Mouse (Mus musculus) midbrain, embryonic 14.5 days (tissue): ENCODE results near the gene Smurf1. TPM values are rescaled to one million over a fixed set of nuclear protein-coding genes. Genes with fewer than 3 reads are reported as not detected.

ENCODE experiments used
- ATAC-seq: fragments of 200-750 bp; cut with Nextera tagmentation; 2 replicates; pipeline ENCODE4 v1.8.0; 2017; ENCODE audit warnings: moderate number of reproducible peaks, moderate library complexity; ENCODE audit not compliant: low FRiP score, low TSS enrichment
- DNase-seq: peaks from one replicate; pipeline ENCODE4 v3.0.0-alpha.2; 2015
- H3K27ac ChIP-seq: fragments of 300-500 bp; sonication (generic); replicated peaks from 2 replicates; pipeline ENCODE4 v1.5.1; 2014; ENCODE audit warnings: mild to moderate bottlenecking, low read depth, low read length, moderate library complexity
- H3K27me3 ChIP-seq: fragments of 300-500 bp; sonication (generic); 2 replicates; pipeline ENCODE4 v1.6.1; 2014; ENCODE audit warnings: low read length, control low read depth, mixed read lengths; ENCODE audit not compliant: control insufficient read depth, insufficient read depth
- H3K36me3 ChIP-seq: fragments of 300-500 bp; sonication (generic); 2 replicates; pipeline ENCODE4 v1.6.1; 2014; ENCODE audit warnings: low read length, control low read depth; ENCODE audit not compliant: control insufficient read depth, insufficient read depth
- H3K4me1 ChIP-seq: fragments of 300-500 bp; sonication (generic); 2 replicates; pipeline ENCODE4 v1.6.1; 2014; ENCODE audit warnings: mild to moderate bottlenecking, antibody characterized with exemption, low read length, control low read depth; ENCODE audit not compliant: control insufficient read depth, insufficient read depth
- H3K4me2 ChIP-seq: fragments of 300-500 bp; sonication (generic); 2 replicates; pipeline ENCODE4 v1.6.1; 2014; ENCODE audit warnings: mild to moderate bottlenecking, low read length, moderate library complexity
- H3K4me3 ChIP-seq: fragments of 300-500 bp; sonication (generic); replicated peaks from 2 replicates; pipeline ENCODE4 v1.5.1; 2014; ENCODE audit warnings: low read depth, low read length
- H3K9ac ChIP-seq: fragments of 300-500 bp; sonication (generic); replicated peaks from 2 replicates; pipeline ENCODE4 v1.6.1; 2014; ENCODE audit warnings: mild to moderate bottlenecking, low read length, moderate library complexity
- H3K9me3 ChIP-seq: fragments of 300-500 bp; sonication (generic); 2 replicates; pipeline ENCODE4 v1.6.1; 2016; ENCODE audit warnings: low read length, control low read depth, mixed read lengths; ENCODE audit not compliant: control insufficient read depth
- WGBS: fragments of 180-500 bp; shearing (Covaris S2); extraction: QIAGEN DNeasy Blood & Tissue Kit; methylation state at CpG from one replicate; pipeline ENCODE4 v1.1.7; 2014; 5-methylcytosine and 5-hydroxymethylcytosine counted together
- microRNA-seq: library from miRNA; unstranded; fragments of <30 nt; microRNA quantifications from one replicate; pipeline ENCODE4, GENCODE M21; 2016
- polyA plus RNA-seq: library from polyadenylated mRNA; unstranded; fragments of >200 nt; fragmentation: Nextera tagmentation; extraction: Ambion mirVana; gene quantifications from 2 replicates; pipeline ENCODE4 v1.2.1, GENCODE M21; 2014

The Smurf1 gene
- polyA plus RNA-seq, 1 experiment from 2014 or later: 44.9 TPM

- peak; percentile 52 for DNase-seq
- H3K4me3 ChIP-seq: no peak overlapping the region
- no peaks in the 10 kb centered on the region for H3K27me3 ChIP-seq
- no peaks in the 10 kb centered on the region for H3K9me3 ChIP-seq
- H3K4me2 ChIP-seq: no peak overlapping the region
- WGBS: 93% methylated on average over 3 of the region's 3 CpGs
- H3K9ac ChIP-seq: no peak overlapping the region
- no peaks in the 10 kb centered on the region for H3K4me1 ChIP-seq
- no peak for ATAC-seq
- H3K36me3 ChIP-seq: peaks cover 100% of the 10 kb centered on the region
- no peak overlapping the region for H3K27ac ChIP-seq
Observed at GRCm38 (mm10) chr5:144836100-144836499, 129.5 kb downstream of the Smurf1 start.

- no peak overlapping the region for H3K9ac ChIP-seq
- ATAC-seq (no peak), DNase-seq (no peak)
- H3K4me2 ChIP-seq: no peak overlapping the region
- H3K27me3 ChIP-seq: no peaks in the 10 kb centered on the region
- H3K36me3 ChIP-seq: peaks cover 99% of the 10 kb centered on the region
- WGBS: 94% methylated on average over 9 of the region's 9 CpGs
- H3K9me3 ChIP-seq: no peaks in the 10 kb centered on the region
- H3K4me3 ChIP-seq: no peak overlapping the region
- H3K27ac ChIP-seq: no peak overlapping the region
- no peaks in the 10 kb centered on the region for H3K4me1 ChIP-seq
Observed at GRCm38 (mm10) chr5:144831840-144832469, 133.7 kb downstream of the Smurf1 start.

DNA sequence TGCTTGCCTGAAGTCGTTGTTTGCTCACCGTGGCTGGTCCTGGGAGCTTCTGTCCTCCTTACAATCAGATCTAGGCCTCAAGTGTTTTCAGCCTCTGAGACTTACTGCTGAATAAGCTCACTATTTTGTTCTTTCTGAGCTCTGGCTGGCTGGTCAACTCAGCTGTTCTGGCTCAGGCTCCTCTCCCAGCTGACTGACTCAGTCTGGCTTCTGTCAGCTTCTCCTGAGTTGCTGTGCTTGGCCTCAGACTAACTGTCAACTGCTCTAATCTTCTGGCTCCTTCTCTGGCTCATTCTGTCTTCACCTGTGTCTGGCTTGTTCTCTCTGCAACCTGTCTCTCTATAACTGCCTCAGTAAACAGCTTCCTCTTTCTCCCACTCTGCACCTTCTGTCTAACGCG, 136.0 kb downstream of the Smurf1 start:
- no peak overlapping the region for H3K27ac ChIP-seq
- no peak overlapping the region for H3K9ac ChIP-seq
- ATAC-seq (no peak), DNase-seq (no peak)
- no peak overlapping the region for H3K4me3 ChIP-seq
- H3K4me1 ChIP-seq: no peaks in the 10 kb centered on the region
- 89% methylated on average over 4 of the region's 4 CpGs for WGBS
- H3K4me2 ChIP-seq: no peak overlapping the region
- no peaks in the 10 kb centered on the region for H3K9me3 ChIP-seq
- H3K27me3 ChIP-seq: no peaks in the 10 kb centered on the region
- H3K36me3 ChIP-seq: peaks cover 99% of the 10 kb centered on the region

- DNase-seq: no peak
- Histone ChIP-seq H3K4me1 (no peaks in the 10 kb centered on the region), H3K4me2 (no peak overlapping the region), H3K9ac (no peak overlapping the region), H3K27ac (no peak overlapping the region), H3K4me3 (no peak overlapping the region), H3K9me3 (no peaks in the 10 kb centered on the region), H3K36me3 (peaks cover 99% of the 10 kb centered on the region), H3K27me3 (no peaks in the 10 kb centered on the region)
- 95% methylated on average over 20 of the region's 20 CpGs for WGBS
- no peak for ATAC-seq
Observed at GRCm38 (mm10) chr5:144828365-144829102, 137.1 kb downstream of the Smurf1 start.

Small RNAs within 50 kb of the gene (microRNA-seq; reads per million reads assigned to microRNA genes)
- not detected for gene Mir7039

Other genes starting within 250 kb of the Smurf1 start
- gene Tmem130, start 204.0 kb downstream of the Smurf1 start, polyA plus RNA-seq: 263 and 270 TPM in 2 replicates
- gene Trrap, start 198.1 kb downstream of the Smurf1 start, polyA plus RNA-seq: 81.7 and 109 TPM in 2 replicates
- gene Gm4871, start 66.9 kb upstream of the Smurf1 start, polyA plus RNA-seq: not detected in 2 replicates
- not detected in 2 replicates for gene 1700018F24Rik, start 77.1 kb upstream of the Smurf1 start, polyA plus RNA-seq
- 268 and 288 TPM in 2 replicates for gene Arpc1a, start 118.0 kb upstream of the Smurf1 start, polyA plus RNA-seq
- gene Kpna7, start 118.2 kb upstream of the Smurf1 start, polyA plus RNA-seq: not detected in 2 replicates
- gene Arpc1b, start 148.4 kb upstream of the Smurf1 start, polyA plus RNA-seq: 23.9 and 39.4 TPM in 2 replicates
- gene Pdap1, start 174.4 kb upstream of the Smurf1 start, polyA plus RNA-seq: 101 and 121 TPM in 2 replicates
- gene Bud31, start 174.5 kb upstream of the Smurf1 start, polyA plus RNA-seq: 196 and 205 TPM in 2 replicates
- gene Ptcd1, start 201.3 kb upstream of the Smurf1 start, polyA plus RNA-seq: 20.2 and 22.3 TPM in 2 replicates
- gene Cpsf4, start 201.4 kb upstream of the Smurf1 start, polyA plus RNA-seq: 29.1 and 35.1 TPM in 2 replicates
- 477 and 644 TPM in 2 replicates for gene Atp5j2, start 226.2 kb upstream of the Smurf1 start, polyA plus RNA-seq
- 13.9 and 16.4 TPM in 2 replicates for gene Zkscan14, start 236.0 kb upstream of the Smurf1 start, polyA plus RNA-seq
- gene Zkscan5, start 238.7 kb upstream of the Smurf1 start, polyA plus RNA-seq: 13.5 and 17.9 TPM in 2 replicates